In genomic region chr3:103223752-103224151, GRCm38 (mm10) we compare ENCODE assay signal across 9 mouse cellular contexts. TPM values are rescaled to one million over a fixed set of nuclear protein-coding genes. Genes with fewer than 3 reads are reported as not detected.
DNase-seq lines count a peak whose midpoint lies in the region; ATAC-seq and TF ChIP-seq lines count a peak whose summit lies in the region.
"Had no signal": no experiment of that assay in that cellular context is flagged by ENCODE, and none has a peak within 500 bp of the region (broad histone marks: within the 10 kb centered on the region; RNA-seq: fewer than 3 reads in every experiment).

No protein-coding gene starts in this region.

- no peaks in the 10 kb centered on the region for H3K4me1 ChIP-seq in hindbrain, postnatal 0 days (ENCODE audit: insufficient read depth, low read length)
- no peaks in the 10 kb centered on the region for H3K4me1 ChIP-seq in hindbrain, embryonic 12.5 days
- H3K4me1 ChIP-seq: embryonic facial prominence, embryonic 13.5 days had no signal

- peaks cover 8% of the 10 kb centered on the region for H3K9me3 ChIP-seq in hindbrain, postnatal 0 days (ENCODE audit: low read length)
- peaks cover 11% of the 10 kb centered on the region; the same call in 1 of the 2 replicates for H3K9me3 ChIP-seq in hindbrain, embryonic 12.5 days (replicated peaks)

- ATAC-seq in hindbrain, postnatal 0 days, result no peak
- ATAC-seq in hindbrain, embryonic 12.5 days (ENCODE audit: low FRiP score), result no peak
- no peak for ATAC-seq in megakaryocyte, adult 5-6 weeks (ENCODE audit: poor library complexity, severe bottlenecking)

- peak; percentile 27; the same call in 1 of the 2 replicates for TF ChIP-seq CTCF in hindbrain, postnatal 0 days (IDR thresholded peaks at IDR 0.05; ENCODE audit: low read depth)

- no peak overlapping the region for H3K4me2 ChIP-seq in hindbrain, postnatal 0 days (ENCODE audit: low read depth, low read length)
- H3K4me2 ChIP-seq in hindbrain, embryonic 12.5 days (replicated peaks), result no peak overlapping the region
- H3K4me2 ChIP-seq: embryonic facial prominence, embryonic 13.5 days had no signal

- H3K9ac ChIP-seq in hindbrain, postnatal 0 days (replicated peaks; ENCODE audit: low read length), result no peak overlapping the region
- H3K9ac ChIP-seq in hindbrain, embryonic 12.5 days, result no peak overlapping the region
- H3K9ac ChIP-seq: embryonic facial prominence, embryonic 13.5 days had no signal

- H3K27me3 ChIP-seq in hindbrain, postnatal 0 days (ENCODE audit: insufficient read depth, low read length), result no peaks in the 10 kb centered on the region
- no peaks in the 10 kb centered on the region for H3K27me3 ChIP-seq in hindbrain, embryonic 12.5 days
- H3K27me3 ChIP-seq: embryonic facial prominence, embryonic 13.5 days had no signal

- 66% methylated on average over 4 of the region's 4 CpGs for WGBS in hindbrain, postnatal 0 days
- WGBS in hindbrain, embryonic 12.5 days, result 54% methylated on average over 4 of the region's 4 CpGs

- no peak overlapping the region for H3K4me3 ChIP-seq in hindbrain, postnatal 0 days (ENCODE audit: low read length)
- H3K4me3 ChIP-seq in hindbrain, embryonic 12.5 days, result no peak overlapping the region
- H3K4me3 ChIP-seq: embryonic facial prominence, embryonic 13.5 days had no signal

- no peaks in the 10 kb centered on the region for H3K36me3 ChIP-seq in hindbrain, postnatal 0 days (ENCODE audit: insufficient read depth, low read length)
- no peaks in the 10 kb centered on the region for H3K36me3 ChIP-seq in hindbrain, embryonic 12.5 days
- H3K36me3 ChIP-seq: embryonic facial prominence, embryonic 13.5 days had no signal

- DNase-seq in hindbrain, postnatal 0 days (ENCODE audit: low spot score), result peak; percentile 17
- peak; percentile 30 for DNase-seq in CD4-positive helper T cell, adult 2 months (ENCODE audit: low read depth, low spot score)
- DNase-seq in adrenal gland, postnatal 14 days, result peak; percentile 23
- peak; percentile 21 for DNase-seq in lung, postnatal 10 days
- no peak for DNase-seq in urinary bladder, postnatal 4 days (ENCODE audit: low spot score in 2 of 2)
- DNase-seq in cerebellum, adult 9-10 months, result no peak

- H3K27ac ChIP-seq in hindbrain, postnatal 0 days, result no peak overlapping the region
- H3K27ac ChIP-seq in hindbrain, embryonic 12.5 days, result no peak overlapping the region
- H3K27ac ChIP-seq: embryonic facial prominence, embryonic 13.5 days had no signal

RNA-seq across cellular contexts. Expression of gene Bcas2, which starts 52.3 kb away (rescaled TPM):
- total RNA-seq in hindbrain, postnatal 0 days (2014; rRNA removed), result 54.6 and 60.7 TPM in 2 replicates
- polyA plus RNA-seq in hindbrain, postnatal 0 days (2015; fragmentation: Nextera tagmentation; extraction: Ambion mirVana), result 204 and 220 TPM in 2 replicates
- polyA plus RNA-seq in hindbrain, embryonic 12.5 days (2016; fragmentation: Nextera tagmentation; extraction: Ambion mirVana), result 226 and 235 TPM in 2 replicates
- total RNA-seq in adrenal gland, postnatal 14 days (2021), result 50.4 and 54.4 TPM in 2 replicates
- total RNA-seq in megakaryocyte, adult 5-6 weeks (2015), result 83.8 and 85.1 TPM in 2 replicates
- 100 and 117 TPM in 2 replicates for total RNA-seq in megakaryocyte, adult 5-6 weeks (2017)

RNA-seq across cellular contexts. Expression of gene Trim33, which starts 55.3 kb away (rescaled TPM):
- total RNA-seq in hindbrain, postnatal 0 days (2014; rRNA removed), result 45.9 and 63.3 TPM in 2 replicates
- polyA plus RNA-seq in hindbrain, postnatal 0 days (2015; fragmentation: Nextera tagmentation; extraction: Ambion mirVana), result 19.3 and 19.9 TPM in 2 replicates
- 39.2 and 42.6 TPM in 2 replicates for polyA plus RNA-seq in hindbrain, embryonic 12.5 days (2016; fragmentation: Nextera tagmentation; extraction: Ambion mirVana)
- 32.6 and 33.5 TPM in 2 replicates for total RNA-seq in adrenal gland, postnatal 14 days (2021)
- 88.5 and 89.6 TPM in 2 replicates for total RNA-seq in megakaryocyte, adult 5-6 weeks (2015)
- total RNA-seq in megakaryocyte, adult 5-6 weeks (2017), result 42.5 and 47.5 TPM in 2 replicates

Comparison
In these comparisons a context has a peak if more than half of its experiments do, and no peak if none do; other contexts are left out.
1. DNase-seq: peak in hindbrain, postnatal 0 days (single experiment), CD4-positive helper T cell, adult 2 months (single experiment), adrenal gland, postnatal 14 days (single experiment) and lung, postnatal 10 days (single experiment); none in urinary bladder, postnatal 4 days (0 of 2) and cerebellum, adult 9-10 months (single experiment).